Mouse (Mus musculus) heart, embryonic 15.5 days (tissue): ENCODE results near the gene Larp4b. TPM values are rescaled to one million over a fixed set of nuclear protein-coding genes. Genes with fewer than 3 reads are reported as not detected.

ENCODE experiments used
- ATAC-seq: fragments of 200-750 bp; cut with Nextera tagmentation; replicated peaks from 2 replicates; pipeline ENCODE4 v1.8.0; 2017; ENCODE audit warnings: low read depth, moderate TSS enrichment; ENCODE audit not compliant: insufficient number of reproducible peaks, insufficient read depth, low FRiP score
- H3K27ac ChIP-seq: fragments of 300-500 bp; sonication (generic); 2 replicates; pipeline ENCODE4 v1.5.1; 2015; ENCODE audit warnings: mild to moderate bottlenecking, inconsistent platforms
- H3K27me3 ChIP-seq: fragments of 300-500 bp; sonication (generic); 2 replicates; pipeline ENCODE4 v1.6.1; 2015; ENCODE audit warnings: inconsistent platforms
- H3K36me3 ChIP-seq: fragments of 300-500 bp; sonication (generic); 2 replicates; pipeline ENCODE4 v1.6.1; 2015; ENCODE audit warnings: mild to moderate bottlenecking, inconsistent platforms
- H3K4me1 ChIP-seq: fragments of 300-500 bp; sonication (generic); replicated peaks from 2 replicates; pipeline ENCODE4 v1.6.1; 2015; ENCODE audit warnings: inconsistent platforms
- H3K4me2 ChIP-seq: fragments of 300-500 bp; sonication (generic); 2 replicates; pipeline ENCODE4 v1.6.1; 2015; ENCODE audit warnings: inconsistent platforms, mild to moderate bottlenecking, moderate library complexity
- H3K4me3 ChIP-seq: fragments of 300-500 bp; sonication (generic); 2 replicates; pipeline ENCODE4 v1.5.1; 2015; ENCODE audit warnings: mild to moderate bottlenecking, inconsistent platforms
- H3K9ac ChIP-seq: fragments of 300-500 bp; sonication (generic); 2 replicates; pipeline ENCODE4 v1.6.1; 2015; ENCODE audit warnings: mild to moderate bottlenecking, inconsistent platforms
- H3K9me3 ChIP-seq: fragments of 300-500 bp; sonication (generic); replicated peaks from 2 replicates; pipeline ENCODE4 v1.6.1; 2016; ENCODE audit warnings: inconsistent platforms
- WGBS: fragments of 180-500 bp; shearing (Covaris S2); methylation state at CpG from one replicate; pipeline ENCODE4 v1.1.7; 2015; ENCODE audit warnings: mixed read lengths; 5-methylcytosine and 5-hydroxymethylcytosine counted together
- polyA plus RNA-seq: library from polyadenylated mRNA; unstranded; fragments of >200 nt; fragmentation: Nextera tagmentation; extraction: Ambion mirVana; gene quantifications from 2 replicates; pipeline ENCODE4 v1.2.1, GENCODE M21; 2015

The Larp4b gene
- polyA plus RNA-seq, 1 experiment from 2014 or later, result 23.5 TPM

- Histone ChIP-seq H3K4me3 (no peak overlapping the region), H3K27me3 (no peaks in the 10 kb centered on the region), H3K4me2 (no peak overlapping the region), H3K4me1 (no peaks in the 10 kb centered on the region), H3K9me3 (no peaks in the 10 kb centered on the region), H3K36me3 (no peaks in the 10 kb centered on the region), H3K9ac (no peak overlapping the region), H3K27ac (no peak overlapping the region)
- no peak for ATAC-seq
- 74% methylated on average over 14 of the region's 14 CpGs for WGBS
Measured at GRCm38 (mm10) chr13:9082128-9082883, 11.4 kb upstream of the Larp4b start.

DNA sequence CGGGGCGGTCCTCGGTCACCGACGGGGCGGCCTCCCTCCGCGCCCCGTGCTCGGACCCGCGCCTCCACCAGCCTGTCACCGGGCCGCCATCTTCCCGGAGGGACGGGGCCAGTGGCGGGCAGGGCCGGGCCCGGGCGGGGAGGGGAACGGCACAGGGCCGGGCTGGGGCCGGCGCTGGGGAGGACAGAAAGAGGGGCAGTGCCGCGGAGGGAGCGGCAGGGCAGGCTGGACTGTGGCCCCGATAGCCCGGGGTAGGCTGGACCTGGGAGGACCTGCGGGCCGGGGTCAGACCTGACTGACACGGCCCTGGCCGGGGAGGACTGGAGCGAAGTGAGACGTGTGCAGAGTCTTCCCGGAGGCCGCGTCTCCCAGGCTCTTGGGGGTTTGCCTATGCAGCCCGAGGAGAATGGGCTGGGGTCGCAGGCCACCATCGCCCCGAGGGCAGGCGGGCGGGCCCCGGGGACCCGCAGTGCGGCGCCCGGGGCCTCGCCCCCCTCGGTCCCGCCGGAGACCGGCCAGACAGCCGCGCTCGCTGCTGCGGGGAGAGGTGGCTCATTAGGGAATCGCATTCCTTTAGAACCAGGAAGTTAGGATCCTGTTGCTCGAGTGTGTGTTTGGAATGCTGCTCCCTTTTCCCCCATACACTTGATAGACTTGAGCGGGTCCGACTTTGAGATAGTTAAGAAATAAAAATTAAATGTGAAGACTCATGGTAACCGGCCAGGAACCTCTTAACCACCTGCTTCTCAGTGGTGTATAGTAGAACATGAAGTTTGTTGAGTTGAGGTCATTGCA is 702 bp downstream of the Larp4b start:
- H3K9me3 ChIP-seq, result no peaks in the 10 kb centered on the region
- peak overlapping the region; percentile 96 for H3K4me3 ChIP-seq
- peak overlapping the region; percentile 68 for H3K4me2 ChIP-seq
- peak overlapping the region; percentile 96 for H3K27ac ChIP-seq
- under 1% methylated on average over 63 of the region's 63 CpGs for WGBS
- peaks cover 21% of the 10 kb centered on the region for H3K4me1 ChIP-seq
- ATAC-seq, result peak; percentile 63
- no peaks in the 10 kb centered on the region for H3K36me3 ChIP-seq
- H3K27me3 ChIP-seq, result no peaks in the 10 kb centered on the region
- H3K9ac ChIP-seq, result peak overlapping the region; percentile 96

GRCm38 (mm10) chr13:9099289-9099688 is 5.6 kb downstream of the Larp4b start:
- Histone ChIP-seq H3K9ac (no peak overlapping the region), H3K27me3 (no peaks in the 10 kb centered on the region), H3K36me3 (no peaks in the 10 kb centered on the region), H3K9me3 (no peaks in the 10 kb centered on the region), H3K4me1 (peaks cover 23% of the 10 kb centered on the region), H3K4me3 (no peak overlapping the region), H3K27ac (no peak overlapping the region), H3K4me2 (no peak overlapping the region)
- no peak for ATAC-seq
- 72% methylated on average over 5 of the region's 5 CpGs for WGBS

DNA sequence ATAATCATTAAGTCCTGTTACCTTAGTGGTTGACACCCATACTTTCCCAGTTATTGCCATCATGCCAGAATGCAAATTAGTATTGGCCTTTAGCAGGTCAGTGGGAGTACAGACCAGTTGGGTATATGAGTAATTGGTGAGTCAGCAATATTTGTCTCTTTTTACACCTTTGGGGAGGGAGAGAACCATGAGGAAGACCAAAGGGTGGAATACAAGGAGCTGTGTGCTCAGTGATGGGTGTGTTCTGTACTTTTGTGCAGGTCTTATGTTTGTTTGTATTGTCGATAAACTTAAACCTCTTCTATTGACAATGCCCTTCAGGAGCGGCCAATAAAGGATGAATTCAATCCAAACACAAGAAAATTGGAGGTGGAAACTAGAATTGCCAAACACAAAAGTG is 6.8 kb downstream of the Larp4b start:
- H3K4me2 ChIP-seq, result no peak overlapping the region
- peaks cover 19% of the 10 kb centered on the region for H3K4me1 ChIP-seq
- no peak overlapping the region for H3K4me3 ChIP-seq
- H3K27ac ChIP-seq, result no peak overlapping the region
- ATAC-seq, result no peak
- whole genome bisulfite sequencing, result 94% methylated on average over 2 of the region's 2 CpGs
- H3K27me3 ChIP-seq, result no peaks in the 10 kb centered on the region
- no peaks in the 10 kb centered on the region for H3K9me3 ChIP-seq
- no peak overlapping the region for H3K9ac ChIP-seq
- H3K36me3 ChIP-seq, result no peaks in the 10 kb centered on the region

GRCm38 (mm10) chr13:9106246-9106645 is 12.6 kb downstream of the Larp4b start:
- H3K9me3 ChIP-seq, result no peaks in the 10 kb centered on the region
- H3K4me2 ChIP-seq, result no peak overlapping the region
- no peak overlapping the region for H3K4me3 ChIP-seq
- no peak for ATAC-seq
- no peaks in the 10 kb centered on the region for H3K27me3 ChIP-seq
- H3K36me3 ChIP-seq, result no peaks in the 10 kb centered on the region
- WGBS, result 71% methylated on average over 5 of the region's 5 CpGs
- H3K27ac ChIP-seq, result no peak overlapping the region
- peaks cover 4% of the 10 kb centered on the region; the same call in 1 of the 2 replicates for H3K4me1 ChIP-seq
- no peak overlapping the region for H3K9ac ChIP-seq

GRCm38 (mm10) chr13:9106992-9107858 is 13.5 kb downstream of the Larp4b start:
- no peaks in the 10 kb centered on the region for H3K36me3 ChIP-seq
- no peaks in the 10 kb centered on the region for H3K9me3 ChIP-seq
- ATAC-seq, result no peak
- peaks cover 6% of the 10 kb centered on the region for H3K4me1 ChIP-seq
- 68% methylated on average over 2 of the region's 2 CpGs for WGBS
- H3K27me3 ChIP-seq, result no peaks in the 10 kb centered on the region
- H3K4me3 ChIP-seq, result no peak overlapping the region
- no peak overlapping the region for H3K4me2 ChIP-seq
- no peak overlapping the region for H3K9ac ChIP-seq
- H3K27ac ChIP-seq, result no peak overlapping the region

- Histone ChIP-seq H3K27ac (no peak overlapping the region), H3K4me1 (peaks cover 16% of the 10 kb centered on the region), H3K4me3 (no peak overlapping the region), H3K9ac (no peak overlapping the region), H3K36me3 (no peaks in the 10 kb centered on the region), H3K9me3 (no peaks in the 10 kb centered on the region), H3K4me2 (no peak overlapping the region), H3K27me3 (no peaks in the 10 kb centered on the region)
- ATAC-seq, result no peak
- WGBS, result 88% methylated on average over 3 of the region's 3 CpGs
Measured at GRCm38 (mm10) chr13:9113735-9114134, 20.1 kb downstream of the Larp4b start.

DNA sequence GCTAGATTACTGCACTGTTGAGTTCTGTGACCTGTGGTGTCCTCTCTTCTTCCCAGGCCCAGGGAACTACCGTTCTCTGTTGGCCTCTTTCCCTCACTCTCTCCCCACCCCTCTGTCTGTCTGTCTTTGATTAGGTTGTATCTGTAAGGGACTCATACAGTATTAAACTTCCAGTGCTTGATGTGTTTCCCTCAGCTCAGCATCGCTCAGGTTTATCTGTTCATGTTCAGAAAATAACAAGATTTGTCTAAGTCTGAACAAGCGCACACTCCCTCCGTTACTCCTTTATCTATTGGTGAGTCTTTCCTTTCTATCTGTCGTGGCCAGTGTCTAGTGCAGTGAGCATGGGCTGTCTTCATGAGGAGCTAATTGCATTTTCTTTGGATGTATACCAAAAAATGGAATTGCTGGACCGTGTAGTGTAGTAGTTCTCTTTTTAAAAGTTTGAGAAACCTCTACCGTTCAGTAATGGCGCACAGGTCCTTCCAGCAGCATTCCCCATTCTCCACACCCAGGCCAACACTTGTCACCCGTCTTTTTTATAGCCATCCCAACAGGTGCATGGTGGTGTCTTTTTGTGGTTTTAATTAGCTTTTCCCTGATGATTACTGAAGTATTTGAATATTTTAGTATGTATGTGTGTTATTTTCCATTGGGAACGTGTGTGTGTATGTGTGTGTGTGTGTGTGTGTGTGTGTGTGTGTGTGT is 27.3 kb downstream of the Larp4b start:
- Histone ChIP-seq H3K9me3 (no peaks in the 10 kb centered on the region), H3K4me2 (no peak overlapping the region), H3K4me1 (peaks cover 19% of the 10 kb centered on the region), H3K27me3 (no peaks in the 10 kb centered on the region), H3K9ac (no peak overlapping the region), H3K36me3 (peaks cover 27% of the 10 kb centered on the region), H3K4me3 (no peak overlapping the region), H3K27ac (no peak overlapping the region)
- WGBS, result 76% methylated on average over 10 of the region's 10 CpGs
- ATAC-seq, result no peak

DNA sequence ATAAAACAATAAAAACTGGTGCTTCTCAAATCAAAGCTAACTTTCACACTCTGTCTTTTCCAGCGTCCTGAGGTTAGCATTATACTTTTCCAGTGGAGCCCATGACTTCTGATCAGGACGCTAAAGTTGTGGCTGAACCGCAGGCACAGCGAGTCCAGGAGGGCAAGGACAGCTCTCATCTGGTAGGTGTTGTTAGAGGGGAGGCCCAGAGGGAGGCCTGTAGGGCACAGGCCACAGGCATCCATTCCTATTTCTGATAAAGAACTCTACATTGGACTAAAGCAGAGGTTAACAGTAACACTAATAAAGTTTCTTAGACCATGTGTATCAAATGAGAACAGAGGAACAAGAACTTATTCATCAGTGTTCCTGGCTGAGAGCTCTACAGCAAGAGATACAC is 28.4 kb downstream of the Larp4b start:
- Histone ChIP-seq H3K27me3 (no peaks in the 10 kb centered on the region), H3K27ac (peak overlapping the region; percentile 7; the same call in 1 of the 2 replicates), H3K4me2 (no peak overlapping the region), H3K9ac (no peak overlapping the region), H3K36me3 (peaks cover 27% of the 10 kb centered on the region), H3K9me3 (no peaks in the 10 kb centered on the region), H3K4me1 (peaks cover 17% of the 10 kb centered on the region), H3K4me3 (no peak overlapping the region)
- 62% methylated on average over 4 of the region's 4 CpGs for WGBS
- ATAC-seq, result no peak

DNA sequence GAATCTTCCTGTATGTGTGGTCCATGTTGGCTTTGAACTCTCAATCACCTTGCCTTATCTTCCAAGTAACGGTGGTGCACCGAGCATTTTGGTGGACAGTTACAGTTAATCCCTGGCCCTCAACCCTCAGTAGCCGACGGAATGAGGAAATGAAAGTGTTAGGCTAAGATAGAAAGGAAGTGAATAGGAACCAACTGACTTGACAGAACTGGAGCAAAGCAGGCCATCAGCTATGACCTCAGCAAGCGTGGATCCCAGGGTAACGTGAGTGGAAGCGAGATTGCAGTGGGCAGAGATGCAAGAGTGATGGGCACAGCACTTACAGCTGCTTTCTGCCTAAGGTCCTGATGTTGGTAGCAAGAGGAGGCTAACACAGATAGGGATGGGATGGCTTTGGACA is 31.5 kb downstream of the Larp4b start:
- H3K4me2 ChIP-seq, result no peak overlapping the region
- no peaks in the 10 kb centered on the region for H3K9me3 ChIP-seq
- WGBS, result 76% methylated on average over 7 of the region's 7 CpGs
- peaks cover 27% of the 10 kb centered on the region for H3K4me1 ChIP-seq
- H3K36me3 ChIP-seq, result peaks cover 30% of the 10 kb centered on the region
- no peaks in the 10 kb centered on the region for H3K27me3 ChIP-seq
- H3K9ac ChIP-seq, result no peak overlapping the region
- no peak for ATAC-seq
- no peak overlapping the region for H3K27ac ChIP-seq
- no peak overlapping the region for H3K4me3 ChIP-seq
